Mouse (Mus musculus): Measurements from ENCODE around the gene AI661453. TPM values are rescaled to one million over a fixed set of nuclear protein-coding genes. Genes with fewer than 3 reads are reported as not detected.

The AI661453 gene
- polyA plus RNA-seq, 1 experiment from 2014 or later, result 0.76 TPM

DNA sequence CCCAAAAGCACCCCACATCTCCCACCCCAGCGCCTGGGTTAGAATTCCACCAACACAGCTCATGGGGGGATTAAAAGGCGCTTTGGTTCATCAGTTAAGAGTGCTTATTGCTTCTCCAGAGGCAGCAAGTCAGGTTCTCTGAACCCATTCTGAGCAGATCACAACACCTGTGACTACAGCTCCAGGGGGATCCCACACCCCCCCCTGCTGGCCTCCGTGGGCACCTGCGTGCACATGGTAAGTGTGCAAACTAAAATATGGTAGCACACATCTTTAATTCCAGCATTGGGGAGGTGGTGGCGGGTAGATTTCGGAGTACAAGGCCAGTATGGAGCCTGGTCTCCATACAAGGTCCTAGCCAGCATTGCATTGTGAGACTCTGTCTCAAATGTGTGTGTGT lies 9.1 kb upstream of the AI661453 start:
- Histone ChIP-seq H3K4me2 (ENCODE audit: low read length) (no peak overlapping the region), H3K4me1 (ENCODE audit: control insufficient read depth in 2 of 2, insufficient read depth in 2 of 2, low read length in 2 of 2) (peaks cover 6 to 8% of the 10 kb centered on the region in 2 experiments; a peak in 3 of 4 replicates), H3K27ac (replicated peaks in 1 of 2; ENCODE audit: control insufficient read depth in 1 of 2, insufficient read depth in 1 of 2, low read depth in 2 of 2, low read length in 2 of 2) (no peak overlapping the region), H3K9me3 (ENCODE audit: control insufficient read depth, low read length) (no peaks in the 10 kb centered on the region), H3K36me3 (ENCODE audit: control insufficient read depth, insufficient read depth, low read length) (no peaks in the 10 kb centered on the region), H3K4me3 (ENCODE audit: control insufficient read depth in 1 of 2, insufficient read depth in 1 of 2, low read depth in 1 of 2, low read length in 2 of 2) (no peak overlapping the region), H3K9ac (ENCODE audit: low read length) (no peak overlapping the region), H3K27me3 (ENCODE audit: control insufficient read depth, insufficient read depth, low read length) (no peaks in the 10 kb centered on the region)
- 69% methylated on average over 6 of the region's 6 CpGs for WGBS
- no peak for ATAC-seq (ENCODE audit: insufficient number of reproducible peaks, insufficient read depth, low FRiP score, low read depth)

DNA sequence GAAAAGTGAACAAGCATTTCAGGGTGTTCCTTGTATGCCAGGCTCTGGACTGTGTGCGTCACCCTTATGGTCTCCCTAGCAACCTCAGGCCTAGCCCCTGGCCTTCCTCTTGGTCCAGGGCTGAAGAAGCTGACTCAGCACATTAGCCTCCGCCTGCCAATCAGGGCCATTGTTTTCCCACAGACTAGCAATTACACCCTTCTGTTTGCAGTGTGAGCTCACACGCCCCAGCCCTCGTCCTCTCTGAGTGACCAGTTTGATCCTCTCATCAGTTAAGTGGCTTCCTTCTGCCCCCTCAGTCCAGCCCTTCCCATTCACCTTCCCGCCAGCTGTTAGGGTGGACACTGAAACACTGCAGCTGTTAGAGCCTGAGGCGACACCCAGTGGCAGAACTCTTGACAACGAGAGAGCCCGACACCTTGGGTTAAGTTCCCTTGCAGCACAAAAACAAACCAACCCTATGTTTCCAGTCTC lies 7.5 kb upstream of the AI661453 start:
- Histone ChIP-seq H3K36me3 (ENCODE audit: control insufficient read depth, insufficient read depth, low read length) (no peaks in the 10 kb centered on the region), H3K9ac (ENCODE audit: low read length) (no peak overlapping the region)
- no peak for ATAC-seq (ENCODE audit: insufficient number of reproducible peaks, insufficient read depth, low FRiP score, low read depth)

DNA sequence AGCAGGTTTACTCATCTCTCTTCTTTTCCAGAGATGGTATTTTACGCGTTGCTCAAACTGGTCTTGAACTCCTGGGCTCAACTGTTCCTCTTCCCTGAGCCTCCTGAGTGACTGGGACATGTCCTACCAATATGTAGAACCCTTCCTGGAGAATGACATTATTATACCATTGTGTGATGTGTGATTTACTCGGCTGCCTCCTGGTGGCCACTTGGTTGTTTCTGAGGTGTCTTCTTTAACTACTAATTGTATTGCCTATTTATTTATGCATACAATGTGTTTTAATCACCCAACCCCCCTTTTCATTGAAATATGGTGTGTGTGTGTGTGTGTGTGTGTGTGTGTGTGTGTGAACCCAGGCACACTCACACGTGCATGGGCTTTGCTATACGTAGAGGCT lies 5.6 kb upstream of the AI661453 start:
- H3K27me3 ChIP-seq (ENCODE audit: control insufficient read depth, insufficient read depth, low read length), result no peaks in the 10 kb centered on the region
- no peaks in the 10 kb centered on the region for H3K36me3 ChIP-seq (ENCODE audit: control insufficient read depth, insufficient read depth, low read length)
- H3K9me3 ChIP-seq (ENCODE audit: control insufficient read depth, low read length), result no peaks in the 10 kb centered on the region
- H3K9ac ChIP-seq (ENCODE audit: low read length), result no peak overlapping the region
- no peak overlapping the region for H3K4me3 ChIP-seq (ENCODE audit: control insufficient read depth in 1 of 2, insufficient read depth in 1 of 2, low read depth in 1 of 2, low read length in 2 of 2)
- H3K27ac ChIP-seq (replicated peaks in 1 of 2; ENCODE audit: control insufficient read depth in 1 of 2, insufficient read depth in 1 of 2, low read depth in 2 of 2, low read length in 2 of 2), result no peak overlapping the region
- peaks cover 0 to 3% of the 10 kb centered on the region in 2 experiments; a peak in 1 of 4 replicates for H3K4me1 ChIP-seq (ENCODE audit: control insufficient read depth in 2 of 2, insufficient read depth in 2 of 2, low read length in 2 of 2)
- H3K4me2 ChIP-seq (ENCODE audit: low read length), result no peak overlapping the region
- WGBS, result 67% methylated on average over 5 of the region's 5 CpGs
- ATAC-seq (ENCODE audit: insufficient number of reproducible peaks, insufficient read depth, low FRiP score, low read depth), result no peak

More for the DNA sequence above, 7.5 kb upstream of the AI661453 start:
- 11% methylated on average over 8 of the region's 8 CpGs for WGBS
- Histone ChIP-seq H3K4me3 (ENCODE audit: control insufficient read depth in 1 of 2, insufficient read depth in 1 of 2, low read depth in 1 of 2, low read length in 2 of 2) (no peak overlapping the region), H3K4me1 (ENCODE audit: control insufficient read depth in 2 of 2, insufficient read depth in 2 of 2, low read length in 2 of 2) (peaks cover 6 to 8% of the 10 kb centered on the region in 2 experiments; a peak in 3 of 4 replicates), H3K9me3 (ENCODE audit: control insufficient read depth, low read length) (no peaks in the 10 kb centered on the region), H3K4me2 (ENCODE audit: low read length) (peak overlapping the region; percentile 40), H3K27me3 (ENCODE audit: control insufficient read depth, insufficient read depth, low read length) (no peaks in the 10 kb centered on the region), H3K27ac (replicated peaks in 1 of 2; ENCODE audit: control insufficient read depth in 1 of 2, insufficient read depth in 1 of 2, low read depth in 2 of 2, low read length in 2 of 2) (no peak overlapping the region)

DNA sequence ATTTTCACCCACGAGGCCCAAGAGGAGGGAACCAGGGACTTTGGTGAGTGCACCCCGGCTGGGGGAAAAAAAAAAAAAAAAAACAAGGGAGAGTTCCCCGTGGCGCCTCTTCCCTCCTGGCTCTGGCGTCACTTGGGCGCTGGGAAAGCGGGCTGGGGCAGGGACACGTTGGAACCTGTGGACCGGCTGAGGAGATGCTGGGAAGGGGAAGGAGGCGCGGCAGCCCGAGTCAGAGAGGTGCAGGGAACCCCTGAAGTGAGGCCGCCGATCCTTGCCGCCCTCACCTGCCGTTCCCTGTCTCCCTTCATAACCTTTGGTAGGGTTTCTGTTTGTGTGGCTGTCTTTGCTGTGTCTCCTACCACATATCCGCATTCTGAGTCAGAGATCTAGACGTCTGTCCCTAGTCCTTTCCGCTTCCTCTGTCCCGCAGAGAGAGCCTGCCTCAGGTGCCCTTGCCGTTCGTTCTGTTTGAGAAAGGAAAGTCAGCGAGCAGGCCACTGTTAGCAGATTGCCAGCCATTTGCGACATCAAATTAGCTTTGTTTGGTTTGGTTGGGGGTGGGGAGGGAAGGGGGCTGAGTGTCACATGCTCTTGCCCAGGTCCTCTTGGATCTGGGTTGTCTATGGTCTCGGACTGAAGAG lies 612 bp downstream of the AI661453 start, which contains the start of gene 1700001C19Rik:
TSS of gene 1700001C19Rik (minus strand) at position 470 of the 641 bp plus-strand sequence.
- WGBS, result 3% methylated on average over 24 of the region's 25 CpGs
- Histone ChIP-seq H3K27me3 (ENCODE audit: control insufficient read depth, insufficient read depth, low read length) (no peaks in the 10 kb centered on the region), H3K4me1 (ENCODE audit: control insufficient read depth in 2 of 2, insufficient read depth in 2 of 2, low read length in 2 of 2) (peaks cover 21 to 34% of the 10 kb centered on the region in 2 experiments), H3K9ac (ENCODE audit: low read length) (peak within 1 kb of the TSS; percentile 76), H3K36me3 (ENCODE audit: control insufficient read depth, insufficient read depth, low read length) (no peaks in the 10 kb centered on the region), H3K27ac (replicated peaks in 1 of 2; ENCODE audit: control insufficient read depth in 1 of 2, insufficient read depth in 1 of 2, low read depth in 2 of 2, low read length in 2 of 2) (peak within 1 kb of the TSS in 1 of 2 experiments; percentile 7; a peak in 1 of 4 replicates), H3K4me2 (ENCODE audit: low read length) (peak within 1 kb of the TSS; percentile 90), H3K9me3 (ENCODE audit: control insufficient read depth, low read length) (no peaks in the 10 kb centered on the region), H3K4me3 (ENCODE audit: control insufficient read depth in 1 of 2, insufficient read depth in 1 of 2, low read depth in 1 of 2, low read length in 2 of 2) (peak within 1 kb of the TSS; percentile 44 to 55)
- ATAC-seq (ENCODE audit: insufficient number of reproducible peaks, insufficient read depth, low FRiP score, low read depth), result no peak

DNA sequence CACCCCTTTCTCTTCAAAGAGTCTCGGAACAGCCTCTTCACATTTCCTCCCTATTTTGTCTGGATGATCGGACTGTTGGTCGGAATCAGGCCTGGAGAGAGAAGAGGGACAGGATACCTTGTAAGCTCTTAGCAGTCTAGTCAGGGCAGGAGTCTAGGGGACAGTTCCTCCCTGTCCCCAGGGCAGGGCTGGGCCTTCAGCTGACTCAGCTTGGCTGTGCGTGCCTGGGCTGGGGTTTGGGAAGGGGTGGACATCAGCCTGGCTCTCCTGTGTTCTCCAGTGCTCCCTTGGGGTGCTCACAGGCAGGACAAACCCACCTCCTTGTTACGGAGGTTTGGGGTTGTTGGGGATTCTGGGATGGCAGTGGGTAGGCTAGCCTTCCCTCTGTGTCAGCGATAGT lies 2.2 kb downstream of the AI661453 start:
- H3K4me3 ChIP-seq (ENCODE audit: control insufficient read depth in 1 of 2, insufficient read depth in 1 of 2, low read depth in 1 of 2, low read length in 2 of 2), result no peak overlapping the region
- H3K4me1 ChIP-seq (ENCODE audit: control insufficient read depth in 2 of 2, insufficient read depth in 2 of 2, low read length in 2 of 2), result peaks cover 21 to 37% of the 10 kb centered on the region in 2 experiments
- 68% methylated on average over 6 of the region's 6 CpGs for WGBS
- no peaks in the 10 kb centered on the region for H3K36me3 ChIP-seq (ENCODE audit: control insufficient read depth, insufficient read depth, low read length)
- no peaks in the 10 kb centered on the region for H3K27me3 ChIP-seq (ENCODE audit: control insufficient read depth, insufficient read depth, low read length)
- H3K9ac ChIP-seq (ENCODE audit: low read length), result no peak overlapping the region
- no peaks in the 10 kb centered on the region for H3K9me3 ChIP-seq (ENCODE audit: control insufficient read depth, low read length)
- no peak overlapping the region for H3K27ac ChIP-seq (replicated peaks in 1 of 2; ENCODE audit: control insufficient read depth in 1 of 2, insufficient read depth in 1 of 2, low read depth in 2 of 2, low read length in 2 of 2)
- no peak overlapping the region for H3K4me2 ChIP-seq (ENCODE audit: low read length)
- ATAC-seq (ENCODE audit: insufficient number of reproducible peaks, insufficient read depth, low FRiP score, low read depth), result no peak

DNA sequence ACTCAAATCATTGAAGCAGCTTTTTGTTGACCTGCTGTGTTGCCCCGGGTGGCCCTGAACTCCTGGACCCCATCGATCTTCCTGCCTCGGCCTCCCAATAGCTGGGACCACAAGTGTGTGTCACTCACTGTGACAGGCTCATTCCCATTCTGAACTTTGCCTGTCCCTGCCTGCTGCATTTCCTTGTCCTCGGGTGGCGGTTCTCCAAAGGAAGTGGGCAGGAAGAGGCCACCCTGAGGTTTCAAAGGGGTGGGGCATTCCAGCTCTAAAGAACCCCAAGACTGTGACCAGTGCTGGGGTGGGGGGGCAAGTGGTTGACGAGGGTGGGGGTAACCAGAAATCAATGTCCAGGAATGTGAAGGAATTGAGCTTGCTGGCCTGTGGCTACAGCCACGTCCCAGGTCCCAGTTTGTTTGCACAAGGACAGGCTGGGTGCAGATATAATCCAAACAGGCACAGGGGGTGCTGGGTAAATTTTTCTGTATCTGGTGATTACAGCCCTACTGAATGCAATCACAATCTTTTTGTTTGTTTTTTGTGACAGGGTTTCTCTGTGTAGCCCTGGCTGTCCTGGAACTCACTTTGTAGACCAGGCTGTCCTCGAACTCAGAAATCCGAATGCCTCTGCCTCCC lies 3.1 kb downstream of the AI661453 start:
- peak overlapping the region in 1 of 2 experiments; percentile 49; a peak in 1 of 4 replicates for H3K27ac ChIP-seq (replicated peaks in 1 of 2; ENCODE audit: control insufficient read depth in 1 of 2, insufficient read depth in 1 of 2, low read depth in 2 of 2, low read length in 2 of 2)
- no peak overlapping the region for H3K4me2 ChIP-seq (ENCODE audit: low read length)
- peaks cover 27 to 44% of the 10 kb centered on the region in 2 experiments for H3K4me1 ChIP-seq (ENCODE audit: control insufficient read depth in 2 of 2, insufficient read depth in 2 of 2, low read length in 2 of 2)

DNA sequence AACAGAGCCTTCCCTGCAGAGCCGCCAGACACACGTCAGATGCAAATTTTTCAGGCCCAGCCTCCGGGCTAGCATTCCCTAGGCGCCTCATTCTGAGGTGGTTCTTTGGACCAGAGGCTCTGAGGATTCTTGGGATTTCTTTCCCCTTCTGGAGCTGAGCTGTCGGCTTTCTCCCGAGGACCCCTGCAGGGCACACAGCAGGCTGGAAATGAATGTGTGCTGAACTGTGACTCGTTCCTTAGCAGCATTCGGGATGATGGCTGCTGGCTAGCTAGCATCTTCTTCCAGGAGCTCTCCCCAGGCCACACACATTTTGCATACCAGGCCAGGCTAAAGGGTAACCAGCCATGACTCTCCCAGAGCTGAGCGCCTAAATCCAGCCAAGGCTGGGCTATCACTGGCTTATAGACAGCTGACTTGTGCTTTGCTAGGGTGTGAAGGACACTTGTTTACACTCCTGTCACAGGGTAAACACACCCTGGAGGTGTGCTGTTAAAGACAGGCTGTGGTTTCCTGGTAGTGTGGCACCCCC lies 4.0 kb downstream of the AI661453 start:
- H3K9me3 ChIP-seq (ENCODE audit: control insufficient read depth, low read length), result no peaks in the 10 kb centered on the region
- 23% methylated on average over 9 of the region's 9 CpGs for WGBS
- peak overlapping the region; percentile 48; the same call in 1 of the 2 replicates for H3K9ac ChIP-seq (ENCODE audit: low read length)
- no peak for ATAC-seq (ENCODE audit: insufficient number of reproducible peaks, insufficient read depth, low FRiP score, low read depth)
- peaks cover 27 to 47% of the 10 kb centered on the region in 2 experiments for H3K4me1 ChIP-seq (ENCODE audit: control insufficient read depth in 2 of 2, insufficient read depth in 2 of 2, low read length in 2 of 2)
- H3K27me3 ChIP-seq (ENCODE audit: control insufficient read depth, insufficient read depth, low read length), result no peaks in the 10 kb centered on the region
- no peak overlapping the region for H3K4me3 ChIP-seq (ENCODE audit: control insufficient read depth in 1 of 2, insufficient read depth in 1 of 2, low read depth in 1 of 2, low read length in 2 of 2)
- H3K27ac ChIP-seq (replicated peaks in 1 of 2; ENCODE audit: control insufficient read depth in 1 of 2, insufficient read depth in 1 of 2, low read depth in 2 of 2, low read length in 2 of 2), result peak overlapping the region; percentile 2 to 49; a peak in 2 of 4 replicates
- H3K4me2 ChIP-seq (ENCODE audit: low read length), result no peak overlapping the region
- H3K36me3 ChIP-seq (ENCODE audit: control insufficient read depth, insufficient read depth, low read length), result no peaks in the 10 kb centered on the region

More for the DNA sequence above, 3.1 kb downstream of the AI661453 start:
- 54% methylated on average over 9 of the region's 9 CpGs for WGBS
- Histone ChIP-seq H3K9ac (ENCODE audit: low read length) (no peak overlapping the region; the same call in 1 of the 2 replicates), H3K9me3 (ENCODE audit: control insufficient read depth, low read length) (no peaks in the 10 kb centered on the region), H3K27me3 (ENCODE audit: control insufficient read depth, insufficient read depth, low read length) (no peaks in the 10 kb centered on the region), H3K4me3 (ENCODE audit: control insufficient read depth in 1 of 2, insufficient read depth in 1 of 2, low read depth in 1 of 2, low read length in 2 of 2) (no peak overlapping the region), H3K36me3 (ENCODE audit: control insufficient read depth, insufficient read depth, low read length) (no peaks in the 10 kb centered on the region)
- ATAC-seq (ENCODE audit: insufficient number of reproducible peaks, insufficient read depth, low FRiP score, low read depth), result no peak
